17 mouse cellular contexts compared by ENCODE assay signal in genomic region chr7:141483114-141483653, GRCm38 (mm10). TPM values are rescaled to one million over a fixed set of nuclear protein-coding genes. Genes with fewer than 3 reads are reported as not detected.
DNase-seq lines count a peak whose midpoint lies in the region; ATAC-seq and TF ChIP-seq lines count a peak whose summit lies in the region.
"Had no signal": no experiment of that assay in that cellular context is flagged by ENCODE, and none has a peak within 500 bp of the region (broad histone marks: within the 10 kb centered on the region; RNA-seq: fewer than 3 reads in every experiment).

No protein-coding gene starts in this region.

- H3K36me3 ChIP-seq in embryonic facial prominence, embryonic 13.5 days: no peaks in the 10 kb centered on the region
- no peaks in the 10 kb centered on the region for H3K36me3 ChIP-seq in hindbrain, embryonic 11.5 days (ENCODE audit: control insufficient read depth, insufficient read depth, low read length)
- H3K36me3 ChIP-seq in midbrain, embryonic 14.5 days (ENCODE audit: control insufficient read depth, insufficient read depth, low read length): no peaks in the 10 kb centered on the region

- 72% methylated on average over 6 of the region's 6 CpGs for WGBS in embryonic facial prominence, embryonic 13.5 days
- WGBS in hindbrain, embryonic 11.5 days: 78% methylated on average over 6 of the region's 6 CpGs
- 82% methylated on average over 6 of the region's 6 CpGs for WGBS in midbrain, embryonic 14.5 days

- H3K9ac ChIP-seq in embryonic facial prominence, embryonic 13.5 days: 0 out of 2 replicates have a peak overlapping the region, but pooled peaks have one; percentile 16
- no peak overlapping the region for H3K9ac ChIP-seq in hindbrain, embryonic 11.5 days (ENCODE audit: low read depth, low read length)
- no peak overlapping the region for H3K9ac ChIP-seq in midbrain, embryonic 14.5 days (replicated peaks; ENCODE audit: low read length)

- H3K4me3 ChIP-seq in embryonic facial prominence, embryonic 13.5 days: no peak overlapping the region
- peak overlapping the region; percentile 62; the same call in 1 of the 2 replicates for H3K4me3 ChIP-seq in hindbrain, embryonic 11.5 days (ENCODE audit: low read depth, low read length)
- H3K4me3 ChIP-seq in midbrain, embryonic 14.5 days (replicated peaks; ENCODE audit: low read depth, low read length): no peak overlapping the region
- H3K4me3 ChIP-seq in gastrocnemius, adult 2 months: no peak overlapping the region

- peak; percentile 28 to 51 for DNase-seq in cerebellum, postnatal 10 days
- DNase-seq in cerebellum, postnatal 36 days: no peak
- DNase-seq in hindbrain, embryonic 11.5 days (ENCODE audit: low spot score): no peak
- no peak for DNase-seq in midbrain, embryonic 14.5 days
- no peak for DNase-seq in urinary bladder, postnatal 10 days (ENCODE audit: low spot score)
- DNase-seq in ovary, postnatal 36 days (ENCODE audit: low spot score): no peak
- DNase-seq in gastrocnemius, adult 2 months: no peak
- DNase-seq: adrenal gland, adult 8-10 months; embryo, embryonic 11 days; gastrocnemius, postnatal 14 days; lung, postnatal 36 days; right cerebral cortex, postnatal 25 days; thymus, adult 18-20 months had no signal

- H3K27ac ChIP-seq in embryonic facial prominence, embryonic 13.5 days: no peak overlapping the region
- H3K27ac ChIP-seq in hindbrain, embryonic 11.5 days (ENCODE audit: low read depth, low read length): no peak overlapping the region
- H3K27ac ChIP-seq in midbrain, embryonic 14.5 days (replicated peaks; ENCODE audit: low read depth, low read length): no peak overlapping the region
- no peak overlapping the region for H3K27ac ChIP-seq in gastrocnemius, adult 2 months
- H3K27ac ChIP-seq: heart, embryonic 13.5 days; kidney, embryonic 15.5 days had no signal

- TF ChIP-seq CTCF in gastrocnemius, adult 2 months (IDR thresholded peaks at IDR 0.05): no peak

- intact Hi-C loops in gastrocnemius, adult 2 months (cut with DNase I): no loop called here

- no peaks in the 10 kb centered on the region for H3K9me3 ChIP-seq in embryonic facial prominence, embryonic 13.5 days
- no peaks in the 10 kb centered on the region for H3K9me3 ChIP-seq in hindbrain, embryonic 11.5 days (ENCODE audit: control insufficient read depth, low read length)
- no peaks in the 10 kb centered on the region for H3K9me3 ChIP-seq in midbrain, embryonic 14.5 days (ENCODE audit: control insufficient read depth, low read length)
- H3K9me3 ChIP-seq: heart, embryonic 13.5 days; kidney, embryonic 15.5 days had no signal

- ATAC-seq in embryonic facial prominence, embryonic 13.5 days (ENCODE audit: insufficient number of reproducible peaks, insufficient read depth, low FRiP score, low TSS enrichment, low read depth): no peak
- no peak for ATAC-seq in hindbrain, embryonic 11.5 days (ENCODE audit: low FRiP score)
- no peak for ATAC-seq in midbrain, embryonic 14.5 days (ENCODE audit: low FRiP score, low TSS enrichment)

- H3K4me2 ChIP-seq in embryonic facial prominence, embryonic 13.5 days: peak overlapping the region; percentile 99; the same call in 1 of the 2 replicates
- no peak overlapping the region for H3K4me2 ChIP-seq in hindbrain, embryonic 11.5 days (replicated peaks; ENCODE audit: low read depth, low read length)
- H3K4me2 ChIP-seq in midbrain, embryonic 14.5 days (ENCODE audit: low read length): peak overlapping the region; percentile 86

- peaks cover 40% of the 10 kb centered on the region for H3K27me3 ChIP-seq in embryonic facial prominence, embryonic 13.5 days
- H3K27me3 ChIP-seq in hindbrain, embryonic 11.5 days (ENCODE audit: control insufficient read depth, insufficient read depth, low read length): peaks cover 14% of the 10 kb centered on the region
- no peaks in the 10 kb centered on the region for H3K27me3 ChIP-seq in midbrain, embryonic 14.5 days (ENCODE audit: control insufficient read depth, insufficient read depth, low read length)

- peaks cover 25% of the 10 kb centered on the region for H3K4me1 ChIP-seq in embryonic facial prominence, embryonic 13.5 days
- H3K4me1 ChIP-seq in hindbrain, embryonic 11.5 days (replicated peaks; ENCODE audit: control insufficient read depth, insufficient read depth, low read length): peaks cover 5% of the 10 kb centered on the region; the same call in 1 of the 2 replicates
- peaks cover 20% of the 10 kb centered on the region for H3K4me1 ChIP-seq in midbrain, embryonic 14.5 days (ENCODE audit: control insufficient read depth, insufficient read depth, low read length)

RNA-seq across cellular contexts. Expression of gene Tspan4, which starts 8.1 kb away (rescaled TPM):
- polyA plus RNA-seq in embryonic facial prominence, embryonic 13.5 days (2015; fragmentation: Nextera tagmentation; extraction: Ambion mirVana): 46.4 and 55.6 TPM in 2 replicates
- 29.6 and 31.4 TPM in 2 replicates for polyA plus RNA-seq in hindbrain, embryonic 11.5 days (2014; fragmentation: Nextera tagmentation; extraction: Ambion mirVana)
- 35.2 and 36.4 TPM in 2 replicates for polyA plus RNA-seq in midbrain, embryonic 14.5 days (2014; fragmentation: Nextera tagmentation; extraction: Ambion mirVana)
- 1 to 10 TPM; 7.6 to 8.2 TPM for total RNA-seq in gastrocnemius, adult 2 months (2021)

RNA-seq across cellular contexts. Expression of gene Polr2l, which starts 8.3 kb away (rescaled TPM):
- 64.5 and 70.3 TPM in 2 replicates for polyA plus RNA-seq in embryonic facial prominence, embryonic 13.5 days (2015; fragmentation: Nextera tagmentation; extraction: Ambion mirVana)
- polyA plus RNA-seq in hindbrain, embryonic 11.5 days (2014; fragmentation: Nextera tagmentation; extraction: Ambion mirVana): 71.5 and 74.0 TPM in 2 replicates
- polyA plus RNA-seq in midbrain, embryonic 14.5 days (2014; fragmentation: Nextera tagmentation; extraction: Ambion mirVana): 75.1 and 93.3 TPM in 2 replicates
- 10 to 100 TPM; 55.5 to 58.8 TPM for total RNA-seq in gastrocnemius, adult 2 months (2021)

RNA-seq across cellular contexts. Expression of gene Cd151, which starts 16.0 kb away (rescaled TPM):
- 16.5 and 16.6 TPM in 2 replicates for polyA plus RNA-seq in embryonic facial prominence, embryonic 13.5 days (2015; fragmentation: Nextera tagmentation; extraction: Ambion mirVana)
- polyA plus RNA-seq in hindbrain, embryonic 11.5 days (2014; fragmentation: Nextera tagmentation; extraction: Ambion mirVana): 40.1 and 57.9 TPM in 2 replicates
- polyA plus RNA-seq in midbrain, embryonic 14.5 days (2014; fragmentation: Nextera tagmentation; extraction: Ambion mirVana): 43.8 and 44.1 TPM in 2 replicates
- 10 to 100 TPM; 83.2 to 90.2 TPM for total RNA-seq in gastrocnemius, adult 2 months (2021)

RNA-seq across cellular contexts. Expression of gene Cracr2b, which starts 22.3 kb away (rescaled TPM):
- 11.5 and 12.7 TPM in 2 replicates for polyA plus RNA-seq in embryonic facial prominence, embryonic 13.5 days (2015; fragmentation: Nextera tagmentation; extraction: Ambion mirVana)
- 4.4 and 4.5 TPM in 2 replicates for polyA plus RNA-seq in hindbrain, embryonic 11.5 days (2014; fragmentation: Nextera tagmentation; extraction: Ambion mirVana)
- polyA plus RNA-seq in midbrain, embryonic 14.5 days (2014; fragmentation: Nextera tagmentation; extraction: Ambion mirVana): 3.8 and 4.6 TPM in 2 replicates
- total RNA-seq in gastrocnemius, adult 2 months (2021): 1 to 10 TPM; 6.1 to 6.3 TPM
- total RNA-seq: monocyte, adult 5-6 weeks had no signal

RNA-seq across cellular contexts. Expression of gene Pnpla2, which starts 28.2 kb away (rescaled TPM):
- polyA plus RNA-seq in embryonic facial prominence, embryonic 13.5 days (2015; fragmentation: Nextera tagmentation; extraction: Ambion mirVana): 13.4 and 13.5 TPM in 2 replicates
- 13.7 and 14.2 TPM in 2 replicates for polyA plus RNA-seq in hindbrain, embryonic 11.5 days (2014; fragmentation: Nextera tagmentation; extraction: Ambion mirVana)
- polyA plus RNA-seq in midbrain, embryonic 14.5 days (2014; fragmentation: Nextera tagmentation; extraction: Ambion mirVana): 15.8 and 15.9 TPM in 2 replicates
- 100 to 1,000 TPM; 345 to 348 TPM for total RNA-seq in gastrocnemius, adult 2 months (2021)

Comparison
In these comparisons a context has a peak if more than half of its experiments do, and no peak if none do; other contexts are left out.
1. DNase-seq: peak in cerebellum, postnatal 10 days (2 of 2); none in cerebellum, postnatal 36 days (0 of 2), hindbrain, embryonic 11.5 days (single experiment), midbrain, embryonic 14.5 days (single experiment), urinary bladder, postnatal 10 days (single experiment), ovary, postnatal 36 days (single experiment) and gastrocnemius, adult 2 months (single experiment).